Mouse (Mus musculus) gastrocnemius, adult 8-10 months (tissue): ENCODE results near the gene Slc38a9. TPM values are rescaled to one million over a fixed set of nuclear protein-coding genes. Genes with fewer than 3 reads are reported as not detected.
A peak's percentile ranks its signal among the peaks of the same experiment; 100 is the strongest.

Experiments
- DNase-seq, 2 experiments: peaks; one replicate each; pipeline ENCODE4 v3.0.0; 2022; ENCODE audit warnings: low spot score in 2 of 2
- total RNA-seq, 4 experiments: library from RNA; stranded (reverse); gene quantifications; 2 replicates each; pipeline ENCODE4 v1.2.4; 2022

Gene Slc38a9
- total RNA-seq, 4 experiments from 2014 or later = 4.8 to 5.7 (median 5.3) TPM

DNA sequence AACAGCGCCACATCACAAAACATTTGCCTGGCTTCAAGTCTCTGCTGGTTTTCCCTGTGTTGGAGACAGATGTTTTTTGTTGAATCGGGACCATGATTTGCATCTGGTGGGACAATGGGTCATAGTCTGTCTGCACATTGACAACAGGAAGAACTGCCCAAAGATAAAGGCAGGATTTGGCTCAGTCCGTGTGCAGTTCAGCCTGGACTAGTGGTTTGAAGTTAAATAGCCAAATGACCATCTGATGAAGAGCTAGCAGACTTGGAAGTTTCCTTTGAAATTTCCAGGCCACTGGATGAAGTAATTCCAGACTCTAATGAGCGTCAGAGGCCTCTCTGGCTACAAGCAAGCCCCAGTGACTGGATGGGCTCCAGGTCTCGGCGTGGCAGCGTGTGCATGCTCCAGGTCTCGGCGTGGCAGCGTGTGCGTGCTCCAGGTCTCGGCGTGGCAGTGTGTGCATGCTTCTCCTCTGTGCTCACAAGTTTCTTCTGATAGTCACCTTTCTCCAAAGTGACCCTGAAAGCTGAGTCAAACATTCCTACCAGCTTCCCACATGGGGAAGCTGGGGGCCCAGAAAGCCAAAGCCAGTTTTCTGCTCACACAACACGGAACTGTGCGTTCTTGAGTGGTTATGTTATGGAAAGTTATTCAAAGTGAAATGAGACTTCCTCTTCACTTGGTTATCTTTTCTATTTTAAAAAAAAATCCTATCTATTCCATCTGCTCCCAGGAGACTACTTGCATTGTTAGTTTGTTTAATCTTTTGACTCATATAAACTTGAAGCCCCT, 83.7 kb downstream of the Slc38a9 start:
- peak in 1 of 2 experiments; percentile 33 for DNase-seq

DNA sequence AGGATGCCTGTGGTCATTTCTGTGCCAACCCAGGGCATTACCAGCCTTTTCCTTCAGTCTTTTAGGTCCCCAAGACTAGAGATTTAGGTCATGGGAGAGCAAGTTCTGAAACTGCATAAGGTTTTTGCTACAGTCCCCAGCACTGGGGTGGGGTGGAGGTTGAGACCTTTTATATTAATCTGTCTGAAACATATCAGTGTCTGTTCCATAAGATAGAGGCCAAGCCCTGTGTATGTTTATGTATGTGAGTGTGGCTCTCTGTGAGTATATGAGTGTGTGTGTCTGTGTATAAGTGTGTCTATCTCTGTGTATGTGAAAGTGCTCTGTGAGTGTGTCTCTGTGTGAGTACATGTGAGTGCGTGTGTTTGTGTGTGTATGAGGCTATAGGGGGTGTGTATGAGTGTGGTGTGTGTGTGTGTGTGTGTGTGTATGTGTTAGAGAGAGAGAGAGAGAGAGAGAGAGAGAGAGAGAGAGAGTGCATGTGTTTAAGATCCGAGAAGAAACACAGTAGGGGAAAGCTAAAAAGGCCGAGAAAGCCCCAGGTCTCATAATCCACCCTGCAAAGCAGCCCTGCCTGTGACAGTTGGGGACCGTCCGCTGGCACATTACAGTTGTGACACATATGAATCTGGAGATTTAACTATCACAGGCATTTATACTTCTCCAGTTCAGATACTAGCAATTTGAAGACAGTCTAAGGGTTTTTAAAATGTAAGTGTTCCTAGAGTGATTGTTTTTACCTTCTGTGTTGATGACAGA, 85.6 kb downstream of the Slc38a9 start:
- no peak for DNase-seq

DNA sequence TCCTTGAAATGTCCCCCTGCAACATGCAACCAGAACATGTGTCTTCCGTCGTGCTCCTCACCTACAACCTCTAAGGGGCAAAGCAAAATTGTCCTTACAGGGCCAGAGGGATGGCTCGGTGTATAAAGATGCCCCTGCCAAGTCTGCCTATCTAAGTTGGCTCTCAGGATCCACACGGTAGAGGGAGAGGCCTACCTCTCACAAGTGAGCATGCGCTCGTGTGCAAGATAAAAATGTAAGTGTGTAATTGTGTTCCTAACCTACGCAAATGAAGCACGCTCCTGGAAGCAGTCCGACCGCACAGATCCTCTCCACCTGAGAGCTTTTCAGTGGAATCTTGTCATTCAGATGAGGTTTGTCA, 86.1 kb downstream of the Slc38a9 start:
- no peak for DNase-seq

DNA sequence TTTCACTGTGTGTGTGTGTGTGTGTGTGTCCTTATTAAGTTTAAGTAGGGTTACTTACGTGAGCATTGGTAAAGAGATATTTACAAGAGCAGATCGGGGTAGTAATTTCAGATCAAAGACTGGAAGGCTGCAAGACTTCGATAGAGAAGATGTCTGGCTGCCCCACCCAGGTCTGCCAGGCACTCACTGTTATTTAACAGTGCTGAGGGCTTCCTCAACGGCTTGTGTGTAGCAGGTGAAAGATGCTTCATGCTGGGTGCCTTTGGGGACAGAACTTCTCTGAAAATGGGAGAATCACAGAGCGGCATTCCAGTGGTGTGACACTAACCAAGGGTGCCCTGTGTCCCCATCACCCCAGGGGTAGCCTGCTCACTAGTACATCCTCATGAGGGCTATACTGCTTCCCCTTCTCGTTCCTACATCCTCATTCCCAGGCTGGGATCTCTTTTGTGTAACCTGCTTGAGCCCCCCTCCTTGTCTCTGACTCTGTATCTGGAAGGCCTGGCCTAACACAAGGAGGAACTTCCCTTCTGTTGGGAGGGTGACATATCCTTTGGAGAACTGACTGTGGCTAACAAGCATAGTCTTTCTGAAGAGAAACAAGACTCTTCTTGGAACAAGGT, 87.4 kb downstream of the Slc38a9 start:
- no peak for DNase-seq

DNA sequence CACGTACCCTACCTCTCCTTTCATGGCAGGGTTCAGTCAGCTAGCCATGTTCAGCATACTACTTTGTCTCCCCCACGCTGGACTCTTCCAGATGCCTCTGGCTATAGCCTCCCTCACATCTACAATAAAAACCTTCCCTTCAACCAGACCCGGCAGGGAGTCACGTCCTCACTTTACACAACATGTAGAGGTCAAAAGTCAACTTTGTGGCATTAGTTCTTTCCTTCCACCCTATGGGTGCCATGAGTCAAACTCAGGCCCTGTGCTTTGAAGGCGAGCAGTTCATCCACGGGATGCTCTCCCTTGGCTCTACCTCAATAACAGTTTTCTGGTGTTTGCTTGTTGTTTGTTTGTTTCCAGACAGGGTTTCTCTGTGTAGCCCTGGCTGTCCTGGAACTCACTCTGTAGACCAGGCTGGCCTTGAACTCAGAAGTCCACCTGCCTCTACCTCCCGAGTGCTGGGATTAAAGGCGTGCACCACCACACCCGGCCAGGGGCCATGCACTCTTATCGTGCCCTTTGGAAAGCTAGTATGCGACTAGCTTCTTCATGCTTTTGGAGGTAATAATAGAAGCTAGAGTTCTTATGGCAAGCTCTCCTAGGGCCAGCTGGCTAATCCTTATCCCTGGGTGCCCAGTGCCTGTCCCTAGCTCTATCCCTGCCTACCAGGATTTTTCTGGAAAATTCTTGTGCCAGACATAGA, 88.4 kb downstream of the Slc38a9 start:
- DNase-seq = no peak

DNA sequence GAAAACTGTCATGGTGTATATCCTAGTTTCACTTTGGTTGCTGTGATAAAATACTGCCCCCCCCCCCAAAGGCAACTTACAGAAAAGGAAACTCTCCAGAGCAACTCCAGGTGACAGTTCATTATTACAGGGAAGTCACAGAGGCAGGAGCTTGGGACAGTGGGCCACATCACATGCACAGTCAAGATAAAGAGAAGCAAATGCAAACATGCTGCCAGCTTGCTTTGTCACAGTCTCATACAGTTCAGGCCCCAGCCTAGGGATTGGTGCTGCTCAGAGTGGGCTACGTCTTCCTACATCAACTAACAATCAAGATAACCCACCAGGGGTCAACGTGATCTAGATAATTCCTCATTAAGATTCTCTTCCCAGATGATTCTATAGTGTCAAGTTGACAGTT, 89.3 kb downstream of the Slc38a9 start:
- no peak for DNase-seq

DNA sequence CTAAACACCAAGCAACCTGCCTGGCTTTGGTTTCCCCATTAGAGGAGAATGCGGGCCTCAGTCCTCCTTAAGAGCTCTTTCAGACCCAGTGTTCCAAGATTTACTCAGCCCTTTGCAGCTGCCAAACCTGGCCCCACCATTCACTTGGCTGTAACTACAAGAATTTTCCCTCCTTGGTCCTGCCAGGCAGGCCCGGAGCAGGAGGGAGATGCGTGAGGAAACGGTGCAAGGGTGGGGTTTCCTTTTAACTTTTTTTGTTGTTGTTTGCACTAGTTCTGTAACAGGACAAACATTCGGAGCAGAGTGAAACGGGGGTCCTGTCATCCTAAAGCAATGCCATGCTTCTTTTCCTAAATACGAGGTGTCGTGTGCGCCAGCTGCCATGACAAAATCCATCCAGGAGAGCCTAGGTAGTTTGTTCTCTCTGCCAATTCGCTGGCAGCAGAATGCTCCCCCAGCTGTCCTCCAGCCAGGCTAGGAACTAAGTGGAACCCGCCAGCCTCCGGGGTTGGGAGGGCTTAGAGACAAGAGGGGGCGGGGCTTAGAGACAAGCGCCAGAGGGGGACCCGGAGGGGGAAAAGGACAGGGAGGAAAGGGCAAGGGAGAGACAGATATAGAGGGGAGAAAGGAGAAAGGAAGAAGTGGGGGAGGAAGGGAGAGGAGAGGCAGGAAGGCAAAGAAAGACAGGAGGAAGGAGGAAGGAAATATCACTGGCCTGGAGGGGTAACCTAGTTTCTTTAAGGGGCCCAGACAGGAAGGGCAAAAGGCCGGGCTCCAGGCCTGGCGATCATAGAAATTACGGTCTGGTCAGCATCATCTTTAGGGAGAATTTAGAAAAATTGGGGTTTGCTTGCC, 91.1 kb downstream of the Slc38a9 start:
- DNase-seq = peak in 1 of 2 experiments; percentile 62

DNA sequence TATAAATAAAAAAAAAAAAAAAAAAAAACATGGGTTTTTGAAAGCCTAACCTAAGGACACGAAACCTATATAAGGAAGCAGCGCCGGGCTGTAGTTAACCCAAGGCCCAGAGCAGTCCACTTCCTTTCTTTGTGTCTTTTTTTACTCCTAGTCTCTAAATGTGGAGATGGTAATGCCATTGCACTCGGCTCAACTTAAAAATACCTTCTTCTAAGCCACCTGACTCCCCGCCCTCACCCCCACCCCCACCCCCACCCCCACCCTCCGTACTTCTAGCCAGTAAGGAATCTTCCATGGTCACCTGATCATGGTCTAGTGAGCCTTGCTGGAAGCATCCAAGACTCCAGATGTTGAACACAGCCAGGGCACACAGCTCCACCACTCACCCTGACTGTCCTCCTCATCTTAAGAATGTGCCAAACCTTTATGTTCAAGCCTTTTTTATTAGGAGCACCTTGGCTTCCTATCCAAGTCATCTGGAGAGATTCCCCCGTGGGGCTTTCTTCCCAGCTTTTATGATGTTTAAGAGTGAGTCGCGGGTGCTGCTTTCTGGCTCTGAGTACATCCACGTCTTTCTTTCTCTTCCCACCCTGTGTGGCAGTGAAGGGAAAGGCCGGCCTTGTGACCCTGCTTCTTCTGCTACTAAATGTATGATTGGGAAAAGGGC, 91.9 kb downstream of the Slc38a9 start:
- no peak for DNase-seq

DNA sequence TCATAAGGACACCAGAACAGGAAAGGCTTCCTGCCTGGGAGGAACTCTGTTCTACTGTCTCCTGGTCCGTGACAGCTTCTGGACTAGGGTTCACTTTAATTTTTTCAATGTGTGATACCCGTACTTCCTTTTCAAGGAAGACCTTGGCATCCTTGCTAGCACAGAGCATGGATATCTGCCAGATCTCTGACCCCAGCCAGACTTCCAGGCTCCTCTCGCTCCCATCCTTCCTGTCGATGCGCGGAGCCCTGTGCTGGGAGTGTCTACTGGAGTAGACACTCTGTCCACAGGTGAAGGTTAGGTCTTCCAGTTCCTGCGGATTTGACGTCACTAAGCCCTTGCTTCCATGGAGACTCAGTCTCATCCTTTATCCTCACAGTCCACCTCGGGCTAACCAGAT, 93.0 kb downstream of the Slc38a9 start:
- DNase-seq = no peak

DNA sequence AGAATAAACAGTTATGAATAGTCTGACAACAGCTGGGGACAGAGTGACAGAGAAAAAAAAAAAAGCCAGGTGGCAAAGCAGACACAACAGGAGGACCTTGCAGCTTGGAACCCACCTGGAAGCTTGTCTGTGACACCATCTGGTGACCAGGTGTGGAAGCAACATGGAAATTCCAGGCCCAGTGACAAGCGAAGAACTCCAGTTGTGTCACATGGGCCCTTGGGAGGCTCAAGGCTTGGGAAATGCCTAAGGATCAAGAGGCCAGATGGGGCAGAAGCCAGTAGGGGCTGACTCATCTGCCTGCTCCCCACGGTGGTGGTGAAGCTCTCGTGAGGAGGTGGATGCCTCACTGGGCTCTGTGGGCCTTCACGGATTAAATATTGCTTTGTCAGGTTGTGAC, 94.3 kb downstream of the Slc38a9 start:
- DNase-seq = peak in 1 of 2 experiments; percentile 31

DNA sequence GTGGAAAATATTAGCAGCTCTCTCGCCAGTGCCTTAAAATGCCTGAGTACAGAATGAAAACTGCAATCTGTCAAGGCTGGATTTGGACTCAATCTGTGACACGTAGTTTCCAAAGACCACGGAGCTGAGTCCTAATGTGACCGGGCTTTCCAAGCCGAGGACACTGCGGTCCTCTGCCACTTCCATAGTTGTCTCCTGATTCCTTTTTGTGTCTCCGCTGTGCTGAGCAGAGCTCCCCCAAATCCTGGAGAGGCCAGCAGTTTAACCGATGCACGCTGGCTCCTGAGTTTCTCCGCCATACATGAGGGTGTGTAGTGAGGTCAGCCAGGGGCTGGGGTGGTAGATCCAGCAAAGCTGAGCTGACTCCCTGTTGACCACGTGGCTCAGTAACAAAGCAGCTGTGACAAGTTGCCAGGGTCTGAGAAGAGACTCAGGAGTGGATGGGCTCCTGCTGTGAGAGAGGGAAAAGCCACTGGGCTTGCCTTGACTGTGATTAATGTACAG, 95.0 kb downstream of the Slc38a9 start:
- no peak for DNase-seq

DNA sequence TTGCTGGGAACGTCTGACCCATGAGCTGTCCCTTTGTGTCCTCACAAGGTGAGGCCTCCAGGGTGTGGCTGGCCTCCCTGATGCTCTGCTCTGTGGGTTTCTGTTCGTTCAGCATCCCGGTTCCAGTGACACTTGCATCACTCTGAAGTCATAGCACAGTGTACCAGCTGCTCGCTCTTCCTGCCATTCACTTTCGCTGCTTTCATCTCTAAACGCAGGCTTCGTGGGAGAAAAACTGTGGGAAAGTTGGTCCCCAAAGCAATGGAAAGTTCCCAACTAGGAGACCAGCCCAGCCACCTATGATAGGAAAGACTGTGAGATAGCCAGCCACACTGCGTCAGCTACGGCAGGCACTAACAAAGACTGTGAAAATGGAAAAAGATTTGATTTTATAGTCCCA, 96.8 kb downstream of the Slc38a9 start:
- DNase-seq = no peak

DNA sequence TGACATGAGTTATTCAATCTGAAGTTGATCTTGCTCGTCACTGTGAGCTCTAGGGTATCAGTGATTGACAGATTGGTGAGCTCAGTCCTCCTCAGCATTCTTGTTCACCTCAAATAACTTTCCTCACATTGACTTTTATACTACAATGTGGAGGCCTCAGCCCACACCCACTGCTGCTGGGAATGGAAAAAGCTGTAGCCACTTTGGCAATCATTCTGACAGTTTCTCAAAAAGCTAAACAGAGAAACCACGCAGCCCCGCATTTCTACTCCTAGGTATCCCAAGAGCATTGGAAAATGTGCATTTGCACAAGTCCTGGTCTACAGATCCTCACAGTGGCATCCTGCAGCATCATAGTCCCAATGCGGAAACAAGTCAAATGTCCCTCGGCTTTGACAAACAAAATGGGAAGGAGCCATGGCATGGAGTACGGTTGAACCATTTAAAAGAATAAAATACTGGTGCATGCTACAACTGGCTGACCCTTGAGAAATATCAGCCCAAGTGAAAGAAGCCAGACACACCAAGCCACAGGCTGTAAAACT, 98.1 kb downstream of the Slc38a9 start:
- DNase-seq = no peak

DNA sequence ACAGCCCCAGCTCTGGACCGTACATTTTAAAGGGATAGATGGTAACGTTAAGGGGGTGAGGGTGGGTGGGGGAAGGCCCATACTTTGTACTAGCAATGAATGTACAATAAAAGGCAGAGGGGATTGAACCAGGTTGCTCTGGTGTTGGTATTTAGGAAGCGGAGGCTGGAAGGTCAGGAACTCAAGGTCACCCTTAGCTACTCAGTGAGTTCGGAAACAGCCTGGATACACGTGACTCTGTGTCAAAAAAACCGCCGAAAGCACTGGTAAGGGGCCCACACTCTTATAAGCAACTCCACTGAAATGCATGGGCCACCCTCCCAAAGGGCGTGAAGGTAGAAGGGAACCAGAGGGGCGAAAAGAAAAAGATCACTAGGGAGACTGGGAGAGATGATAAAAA, 98.8 kb downstream of the Slc38a9 start:
- no peak for DNase-seq

DNA sequence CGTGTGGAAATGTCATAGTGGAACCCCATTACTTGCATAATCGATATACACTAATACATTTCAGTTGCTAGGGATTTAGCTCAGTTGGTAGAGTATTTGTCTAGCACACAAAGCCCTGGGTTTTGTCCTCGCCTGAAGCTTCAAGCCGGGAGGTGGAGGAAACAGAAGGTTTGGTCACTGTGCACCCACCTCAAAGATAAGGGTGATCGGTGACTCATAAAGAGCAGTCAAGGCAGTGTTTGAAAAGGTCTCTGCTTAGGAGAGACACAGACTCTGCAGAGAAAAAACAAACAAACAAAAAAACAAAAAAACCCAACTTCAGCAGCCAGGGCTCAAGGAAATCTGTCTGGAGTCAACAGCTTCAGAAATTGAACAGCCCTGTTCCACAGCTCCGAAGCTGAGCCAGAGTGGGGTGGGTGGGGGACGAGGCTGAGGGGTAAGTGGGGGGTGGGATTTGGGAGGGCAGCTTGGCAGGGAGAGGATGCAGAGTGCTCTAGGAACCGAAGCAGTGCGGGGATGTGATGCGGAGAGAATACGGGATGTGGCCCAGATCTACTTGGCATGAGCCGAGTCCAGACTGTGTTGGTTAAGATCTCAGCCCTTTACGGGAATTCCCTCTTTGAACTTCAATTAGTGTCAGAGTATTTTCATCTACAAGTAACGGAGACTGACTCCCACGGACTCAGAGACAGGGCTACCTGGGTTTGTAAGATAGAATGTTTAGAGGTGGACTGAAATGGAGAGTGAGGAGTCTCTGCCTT, 99.4 kb downstream of the Slc38a9 start:
- DNase-seq = no peak

DNA sequence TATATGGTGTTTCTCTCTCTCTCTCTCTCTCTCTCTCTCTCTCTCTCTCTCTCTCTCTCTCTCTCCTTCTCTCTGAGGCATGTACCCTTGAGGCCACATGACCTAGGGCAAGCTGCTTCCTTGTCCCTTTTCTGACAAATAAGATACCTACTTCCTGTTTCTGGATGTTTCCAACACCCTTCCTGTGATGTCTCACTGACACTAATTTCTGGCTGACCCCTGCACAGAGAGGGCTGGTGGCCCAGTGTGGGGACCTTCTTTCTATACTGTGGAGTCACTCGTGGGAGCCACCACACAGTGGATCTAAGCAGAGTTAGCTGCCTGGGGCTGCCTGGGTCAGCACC, 100.0 kb downstream of the Slc38a9 start:
- no peak for DNase-seq

DNA sequence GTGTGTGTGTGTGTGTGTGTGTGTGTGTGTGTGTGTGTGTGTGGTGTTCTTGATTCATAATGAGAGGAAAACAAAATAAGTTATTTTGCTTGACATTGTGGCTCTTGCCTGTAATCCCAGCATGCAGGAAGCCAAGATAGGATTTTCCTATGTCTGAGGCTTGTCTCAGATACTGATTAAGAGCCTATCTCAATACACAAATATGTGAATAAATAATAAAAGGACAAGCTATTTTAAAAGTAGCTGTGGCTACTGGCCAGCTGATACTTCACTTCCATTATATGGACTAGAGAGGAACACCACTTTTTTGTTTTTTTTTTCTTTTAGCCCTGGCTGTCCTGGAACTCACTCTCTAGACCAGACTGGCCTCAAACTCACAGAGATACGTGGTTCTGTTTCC, 101.2 kb downstream of the Slc38a9 start:
- DNase-seq = no peak

DNA sequence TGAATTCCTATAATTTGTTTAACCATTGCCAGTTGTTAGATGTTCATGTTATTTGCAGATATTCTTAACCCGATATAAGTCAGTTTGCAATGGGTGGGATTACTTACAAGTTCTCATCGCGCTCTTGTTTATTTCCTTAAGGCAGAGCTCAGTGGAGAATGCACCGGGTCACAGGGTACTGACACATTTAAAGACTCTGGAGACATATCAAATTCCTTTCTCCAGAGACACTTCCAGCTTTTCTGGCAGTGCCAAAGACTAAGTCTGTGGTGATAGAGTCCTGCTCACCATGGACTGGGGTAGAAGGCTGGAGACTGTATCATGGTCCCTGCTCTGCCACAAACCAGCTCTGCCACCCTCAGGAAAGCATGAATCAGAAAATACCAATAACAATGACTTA, 102.0 kb downstream of the Slc38a9 start:
- no peak for DNase-seq

DNA sequence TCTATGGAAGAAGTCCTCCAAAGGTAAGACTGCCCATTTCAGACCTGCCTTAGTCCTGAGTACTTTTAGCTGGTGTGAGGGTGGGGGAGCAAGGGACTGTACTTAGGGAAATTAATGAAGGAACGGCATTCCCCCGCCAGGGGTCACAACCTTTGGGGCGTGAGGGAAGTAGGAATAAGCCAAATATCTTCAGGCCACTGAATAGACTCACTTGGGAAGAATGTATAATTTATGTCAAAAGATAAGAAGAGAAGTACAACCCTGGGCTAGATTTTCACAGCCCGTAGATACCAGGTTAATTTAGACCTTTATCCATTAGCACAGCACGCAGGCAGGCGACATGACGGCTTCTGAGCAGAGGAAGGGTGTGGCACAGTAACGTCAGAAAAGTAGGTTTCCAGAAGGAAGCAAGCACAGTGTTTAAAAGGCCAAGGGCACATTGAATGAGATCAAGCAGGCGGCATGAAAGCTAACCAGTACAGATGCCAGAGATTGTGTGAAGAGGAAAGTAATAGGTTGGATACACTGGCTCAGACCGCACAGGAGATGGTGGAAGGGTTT, 103.1 kb downstream of the Slc38a9 start:
- no peak for DNase-seq
